Comparison of ENCODE assay signal across 9 mouse cellular contexts in the genomic region with DNA sequence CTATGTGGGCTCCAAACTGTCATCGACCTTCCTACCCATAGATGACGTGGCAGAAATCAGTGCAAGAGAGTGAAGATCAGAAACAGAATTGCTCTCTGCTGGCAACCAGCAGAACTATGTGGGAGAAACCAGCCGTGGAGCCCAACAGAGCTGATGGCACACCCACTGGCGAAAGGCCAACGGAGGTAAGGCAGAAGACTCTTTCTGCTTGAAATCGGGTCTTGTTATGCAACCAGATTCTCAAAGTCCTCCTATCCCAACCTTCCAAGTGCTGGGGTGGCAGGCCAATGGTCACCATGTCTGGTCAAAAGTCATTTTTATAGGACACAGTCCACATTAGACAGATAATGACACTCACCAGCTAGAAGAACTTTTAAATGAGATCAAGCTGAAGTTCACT. TPM values are rescaled to one million over a fixed set of nuclear protein-coding genes. Genes with fewer than 3 reads are reported as not detected.
A peak's percentile ranks its signal among the peaks of the same experiment; 100 is the strongest.
DNase-seq lines count a peak whose midpoint lies in the region; ATAC-seq and TF ChIP-seq lines count a peak whose summit lies in the region.
"Had no signal": no experiment of that assay in that cellular context is flagged by ENCODE, and none has a peak within 500 bp of the region (broad histone marks: within the 10 kb centered on the region; RNA-seq: fewer than 3 reads in every experiment).

No protein-coding gene starts in this region.

- H3K36me3 ChIP-seq in forebrain, postnatal 0 days (ENCODE audit: insufficient read depth): peaks cover 5% of the 10 kb centered on the region; the same call in 1 of the 2 replicates
- no peaks in the 10 kb centered on the region for H3K36me3 ChIP-seq in forebrain, embryonic 11.5 days (ENCODE audit: control insufficient read depth, insufficient read depth, low read length)
- H3K36me3 ChIP-seq in neural tube, embryonic 15.5 days: no peaks in the 10 kb centered on the region; the same call in 1 of the 2 replicates
- no peaks in the 10 kb centered on the region for H3K36me3 ChIP-seq in heart, embryonic 11.5 days (ENCODE audit: control insufficient read depth, insufficient read depth, low read length)
- H3K36me3 ChIP-seq: liver, embryonic 15.5 days had no signal

- no peaks in the 10 kb centered on the region for H3K9me3 ChIP-seq in forebrain, postnatal 0 days (ENCODE audit: low read length)
- no peaks in the 10 kb centered on the region for H3K9me3 ChIP-seq in forebrain, embryonic 11.5 days (ENCODE audit: control insufficient read depth, low read length)
- no peaks in the 10 kb centered on the region for H3K9me3 ChIP-seq in neural tube, embryonic 15.5 days (replicated peaks)
- H3K9me3 ChIP-seq in heart, embryonic 11.5 days (replicated peaks; ENCODE audit: control insufficient read depth, low read length): no peaks in the 10 kb centered on the region
- H3K9me3 ChIP-seq: liver, embryonic 15.5 days had no signal

- no peak overlapping the region for H3K4me3 ChIP-seq in forebrain, postnatal 0 days (ENCODE audit: low read depth, low read length)
- H3K4me3 ChIP-seq in forebrain, embryonic 11.5 days (ENCODE audit: low read depth, low read length): no peak overlapping the region
- H3K4me3 ChIP-seq in neural tube, embryonic 15.5 days (replicated peaks): no peak overlapping the region
- no peak overlapping the region for H3K4me3 ChIP-seq in heart, embryonic 11.5 days (ENCODE audit: low read depth, low read length)
- H3K4me3 ChIP-seq: liver, embryonic 15.5 days had no signal

- peak overlapping the region; percentile 71; the same call in 1 of the 2 replicates for H3K27ac ChIP-seq in forebrain, postnatal 0 days (ENCODE audit: low read depth, low read length)
- no peak overlapping the region for H3K27ac ChIP-seq in forebrain, embryonic 11.5 days (ENCODE audit: low read depth, low read length)
- peak overlapping the region; percentile 54 for H3K27ac ChIP-seq in neural tube, embryonic 15.5 days (replicated peaks)
- no peak overlapping the region for H3K27ac ChIP-seq in heart, embryonic 11.5 days (ENCODE audit: low read depth, low read length)
- H3K27ac ChIP-seq: liver, embryonic 15.5 days had no signal

- H3K4me1 ChIP-seq in forebrain, postnatal 0 days (ENCODE audit: insufficient read depth): peaks cover 32% of the 10 kb centered on the region
- H3K4me1 ChIP-seq in forebrain, embryonic 11.5 days (replicated peaks; ENCODE audit: control insufficient read depth, insufficient read depth, low read length): peaks cover 14% of the 10 kb centered on the region
- peaks cover 86% of the 10 kb centered on the region for H3K4me1 ChIP-seq in neural tube, embryonic 15.5 days
- H3K4me1 ChIP-seq in heart, embryonic 11.5 days (ENCODE audit: control insufficient read depth, insufficient read depth, low read length): no peaks in the 10 kb centered on the region

- no peak overlapping the region for H3K9ac ChIP-seq in forebrain, postnatal 0 days
- no peak overlapping the region for H3K9ac ChIP-seq in forebrain, embryonic 11.5 days (ENCODE audit: low read length)
- no peak overlapping the region for H3K9ac ChIP-seq in neural tube, embryonic 15.5 days (replicated peaks)
- no peak overlapping the region for H3K9ac ChIP-seq in heart, embryonic 11.5 days (ENCODE audit: low read depth, low read length)
- H3K9ac ChIP-seq: liver, embryonic 15.5 days had no signal

- no peak for TF ChIP-seq CTCF in forebrain, postnatal 0 days (IDR thresholded peaks at IDR 0.05; ENCODE audit: low read depth)

- WGBS in forebrain, postnatal 0 days: 71% methylated on average over 6 of the region's 6 CpGs
- whole genome bisulfite sequencing in forebrain, embryonic 11.5 days: 85% methylated on average over 6 of the region's 6 CpGs
- 67% methylated on average over 6 of the region's 6 CpGs for WGBS in neural tube, embryonic 15.5 days
- 78% methylated on average over 6 of the region's 6 CpGs for WGBS in heart, embryonic 11.5 days (ENCODE audit: insufficient replicate concordance)

- H3K4me2 ChIP-seq in forebrain, postnatal 0 days (ENCODE audit: low read depth): peak overlapping the region; percentile 56; the same call in 1 of the 2 replicates
- no peak overlapping the region for H3K4me2 ChIP-seq in forebrain, embryonic 11.5 days (ENCODE audit: low read depth, low read length, severe bottlenecking)
- peak overlapping the region; percentile 70 for H3K4me2 ChIP-seq in neural tube, embryonic 15.5 days
- no peak overlapping the region for H3K4me2 ChIP-seq in heart, embryonic 11.5 days
- H3K4me2 ChIP-seq: liver, embryonic 15.5 days had no signal

- no peak for DNase-seq in forebrain, postnatal 0 days
- DNase-seq in forebrain, embryonic 11.5 days (ENCODE audit: low spot score): no peak
- peak; percentile 47 for DNase-seq in lung, postnatal 36 days
- no peak for DNase-seq in lung, postnatal 10 days
- peak; percentile 83 for DNase-seq in cerebellum, adult 9-11 months
- no peak for DNase-seq in gastrocnemius, postnatal 25 days

- no peak for ATAC-seq in forebrain, postnatal 0 days
- ATAC-seq in forebrain, embryonic 11.5 days (replicated peaks; ENCODE audit: low FRiP score): no peak
- ATAC-seq in neural tube, embryonic 15.5 days (ENCODE audit: low FRiP score): no peak
- no peak for ATAC-seq in heart, embryonic 11.5 days (replicated peaks; ENCODE audit: insufficient number of reproducible peaks, low FRiP score, low TSS enrichment)

- H3K27me3 ChIP-seq in forebrain, postnatal 0 days (ENCODE audit: insufficient read depth, low read length): no peaks in the 10 kb centered on the region
- no peaks in the 10 kb centered on the region for H3K27me3 ChIP-seq in forebrain, embryonic 11.5 days (ENCODE audit: control insufficient read depth, insufficient read depth, low read length)
- H3K27me3 ChIP-seq in neural tube, embryonic 15.5 days (replicated peaks): no peaks in the 10 kb centered on the region
- H3K27me3 ChIP-seq in heart, embryonic 11.5 days (ENCODE audit: control insufficient read depth, insufficient read depth, low read length): 0 out of 2 replicates have a peak, but pooled peaks cover 3% of the 10 kb centered on the region

RNA-seq across cellular contexts. Expression of gene Gm6525, which starts 40.6 kb away (rescaled TPM):
- 0.29 TPM in 1 of 2 replicates, not detected in the other for total RNA-seq in forebrain, postnatal 0 days (2014; rRNA removed)
- 0.33 and 2.1 TPM in 2 replicates for polyA plus RNA-seq in forebrain, postnatal 0 days (2015; fragmentation: Nextera tagmentation; extraction: Ambion mirVana)
- 0.43 and 1.1 TPM in 2 replicates for polyA plus RNA-seq in forebrain, embryonic 11.5 days (2014; fragmentation: Nextera tagmentation; extraction: Ambion mirVana)
- 1.9 and 2.4 TPM in 2 replicates for polyA plus RNA-seq in neural tube, embryonic 15.5 days (2015; fragmentation: Nextera tagmentation; extraction: Ambion mirVana)
- 0.30 TPM in 1 of 2 replicates, not detected in the other for polyA plus RNA-seq in heart, embryonic 11.5 days (2014; fragmentation: Nextera tagmentation; extraction: Ambion mirVana)
- total RNA-seq in gastrocnemius, postnatal 25 days (2021): not detected

RNA-seq across cellular contexts. Expression of gene Mnd1, which starts 58.9 kb away (rescaled TPM):
- total RNA-seq in forebrain, postnatal 0 days (2014; rRNA removed): 2.1 and 3.0 TPM in 2 replicates
- 2.4 and 2.5 TPM in 2 replicates for polyA plus RNA-seq in forebrain, postnatal 0 days (2015; fragmentation: Nextera tagmentation; extraction: Ambion mirVana)
- 8.7 and 12.1 TPM in 2 replicates for polyA plus RNA-seq in forebrain, embryonic 11.5 days (2014; fragmentation: Nextera tagmentation; extraction: Ambion mirVana)
- 1.4 and 4.5 TPM in 2 replicates for polyA plus RNA-seq in neural tube, embryonic 15.5 days (2015; fragmentation: Nextera tagmentation; extraction: Ambion mirVana)
- 9.4 and 12.0 TPM in 2 replicates for polyA plus RNA-seq in heart, embryonic 11.5 days (2014; fragmentation: Nextera tagmentation; extraction: Ambion mirVana)
- total RNA-seq in gastrocnemius, postnatal 25 days (2021): 1 to 10 TPM; 2.1 to 3.3 TPM

Comparison
In these comparisons a context has a peak if more than half of its experiments do, and no peak if none do; other contexts are left out.
1. DNase-seq: peak in lung, postnatal 36 days (single experiment) and cerebellum, adult 9-11 months (single experiment); none in forebrain, postnatal 0 days (single experiment), forebrain, embryonic 11.5 days (single experiment), lung, postnatal 10 days (single experiment) and gastrocnemius, postnatal 25 days (single experiment).
2. H3K27ac ChIP-seq: peak in forebrain, postnatal 0 days (single experiment) and neural tube, embryonic 15.5 days (single experiment); none in forebrain, embryonic 11.5 days (single experiment) and heart, embryonic 11.5 days (single experiment).
3. H3K4me2 ChIP-seq: peak in forebrain, postnatal 0 days (single experiment) and neural tube, embryonic 15.5 days (single experiment); none in forebrain, embryonic 11.5 days (single experiment) and heart, embryonic 11.5 days (single experiment).